Mouse (Mus musculus) hindbrain, embryonic 13.5 days (tissue): ENCODE measurements around the gene BC049730. TPM values are rescaled to one million over a fixed set of nuclear protein-coding genes. Genes with fewer than 3 reads are reported as not detected.

ENCODE experiments used
- polyA plus RNA-seq: library from polyadenylated mRNA; unstranded; fragments of >200 nt; fragmentation: Nextera tagmentation; extraction: Ambion mirVana; gene quantifications from 2 replicates; pipeline ENCODE4 v1.2.1, GENCODE M21; 2015

Gene BC049730
- polyA plus RNA-seq, 1 experiment from 2014 or later, result not detected

Other genes starting within 250 kb of the BC049730 start
- 1.2 and 1.6 TPM in 2 replicates for gene Plaur, start 246.8 kb upstream of the BC049730 start, polyA plus RNA-seq
- 67.2 and 67.9 TPM in 2 replicates for gene Cadm4, start 227.2 kb upstream of the BC049730 start, polyA plus RNA-seq
- gene Zfp428, start 202.2 kb upstream of the BC049730 start, polyA plus RNA-seq, result 259 and 270 TPM in 2 replicates
- gene AC161166.1, start 196.8 kb upstream of the BC049730 start, polyA plus RNA-seq, result 1.1 and 1.6 TPM in 2 replicates
- 21.1 TPM in 2 replicates for gene Irgq, start 178.6 kb upstream of the BC049730 start, polyA plus RNA-seq
- not detected in 2 replicates for gene Pinlyp, start 163.1 kb upstream of the BC049730 start, polyA plus RNA-seq
- 61.3 and 63.9 TPM in 2 replicates for gene Xrcc1, start 163.0 kb upstream of the BC049730 start, polyA plus RNA-seq
- gene Ethe1, start 121.7 kb upstream of the BC049730 start, polyA plus RNA-seq, result 15.1 and 18.7 TPM in 2 replicates
- gene Zfp575, start 121.6 kb upstream of the BC049730 start, polyA plus RNA-seq, result 9.1 and 9.4 TPM in 2 replicates
- not detected in 2 replicates for gene Phldb3, start 98.5 kb upstream of the BC049730 start, polyA plus RNA-seq
- gene Lypd3, start 72.7 kb upstream of the BC049730 start, polyA plus RNA-seq, result not detected in 2 replicates
- gene Tex101, start 32.6 kb upstream of the BC049730 start, polyA plus RNA-seq, result not detected in 2 replicates
- gene Gm4763, start 17.7 kb downstream of the BC049730 start, polyA plus RNA-seq, result not detected in 2 replicates
- gene Cd177, start 51.1 kb downstream of the BC049730 start, polyA plus RNA-seq, result 0.17 TPM in 1 of 2 replicates, not detected in the other
- gene Ceacam10, start 68.0 kb downstream of the BC049730 start, polyA plus RNA-seq, result 0.31 TPM in 1 of 2 replicates, not detected in the other
- gene Gm9844, start 153.0 kb downstream of the BC049730 start, polyA plus RNA-seq, result 36.3 and 38.4 TPM in 2 replicates
- not detected in 2 replicates for gene Lypd4, start 160.7 kb downstream of the BC049730 start, polyA plus RNA-seq
- gene Dmrtc2, start 160.8 kb downstream of the BC049730 start, polyA plus RNA-seq, result 0.19 and 0.26 TPM in 2 replicates
- 1,307 and 1,338 TPM in 2 replicates for gene Rps19, start 175.1 kb downstream of the BC049730 start, polyA plus RNA-seq
- gene Cd79a, start 188.1 kb downstream of the BC049730 start, polyA plus RNA-seq, result 0.35 and 0.38 TPM in 2 replicates
- gene Arhgef1, start 193.7 kb downstream of the BC049730 start, polyA plus RNA-seq, result 56.0 and 56.4 TPM in 2 replicates
- gene Gm4881, start 235.3 kb downstream of the BC049730 start, polyA plus RNA-seq, result 5.1 and 5.8 TPM in 2 replicates